Mouse (Mus musculus) cerebellum, adult 18-20 months (tissue): ENCODE data around the gene Nsf.
A peak's percentile ranks its signal among the peaks of the same experiment; 100 is the strongest.
"Not testable (repeated sequence)": the region's sequence is repeated elsewhere in the genome, so short reads cannot be mapped to it uniquely, and the experiment has no call there.

Source experiments
- DNase-seq, 2 experiments: peaks; one replicate each; pipeline ENCODE4 v3.0.0; 2021

The Nsf gene

GRCm38 (mm10) chr11:103953896-103954292 is at the start of gene Nsf:
Gene Nsf, minus strand, starts transcription at chr11:103954056.
- DNase-seq: peak; percentile 80 to 90

- DNase-seq: no peak
Measured at GRCm38 (mm10) chr11:104003397-104003796, 49.5 kb upstream of the Nsf start.

GRCm38 (mm10) chr11:104002191-104002590 is 48.3 kb upstream of the Nsf start:
- DNase-seq: no peak

GRCm38 (mm10) chr11:104001395-104001955 is 47.6 kb upstream of the Nsf start:
- DNase-seq: no peak

- no peak for DNase-seq
Measured at GRCm38 (mm10) chr11:104000667-104001394, 47.0 kb upstream of the Nsf start.

- peak; percentile 51 to 64 for DNase-seq
Measured at GRCm38 (mm10) chr11:103998737-103999136, 44.9 kb upstream of the Nsf start.

GRCm38 (mm10) chr11:103997385-103997784 is 43.5 kb upstream of the Nsf start:
- DNase-seq: peak; percentile 83 to 87

- DNase-seq: no peak
Measured at GRCm38 (mm10) chr11:103992638-103993037, 38.8 kb upstream of the Nsf start.

- not testable (repeated sequence) for DNase-seq
Measured at GRCm38 (mm10) chr11:103990049-103990557, 36.2 kb upstream of the Nsf start.

- peak; percentile 81 to 87 for DNase-seq
Measured at GRCm38 (mm10) chr11:103987423-103987822, 33.6 kb upstream of the Nsf start.

GRCm38 (mm10) chr11:103984067-103984466 is 30.2 kb upstream of the Nsf start:
- no peak for DNase-seq

- no peak for DNase-seq
Measured at GRCm38 (mm10) chr11:103981826-103982225, 28.0 kb upstream of the Nsf start.

- no peak for DNase-seq
Measured at GRCm38 (mm10) chr11:103979381-103979780, 25.5 kb upstream of the Nsf start.

- DNase-seq: no peak
Measured at GRCm38 (mm10) chr11:103970876-103971275, 17.0 kb upstream of the Nsf start.

- DNase-seq: no peak
Measured at GRCm38 (mm10) chr11:103969278-103969677, 15.4 kb upstream of the Nsf start.

- DNase-seq: peak; percentile 40 to 62
Measured at GRCm38 (mm10) chr11:103967106-103967735, 13.4 kb upstream of the Nsf start.

- DNase-seq: no peak
Measured at GRCm38 (mm10) chr11:103956866-103957265, 3.0 kb upstream of the Nsf start.

- peak; percentile 39 to 47 for DNase-seq
Measured at GRCm38 (mm10) chr11:103953032-103953895, 592 bp downstream of the Nsf start.

- DNase-seq: no peak
Measured at GRCm38 (mm10) chr11:103952635-103953031, 1.2 kb downstream of the Nsf start.

- DNase-seq: peak in 1 of 2 experiments; percentile 31
Measured at GRCm38 (mm10) chr11:103951106-103951505, 2.8 kb downstream of the Nsf start.

- DNase-seq: no peak
Measured at GRCm38 (mm10) chr11:103948952-103949351, 4.9 kb downstream of the Nsf start.

GRCm38 (mm10) chr11:103942740-103943139 is 11.1 kb downstream of the Nsf start:
- DNase-seq: no peak

GRCm38 (mm10) chr11:103941351-103941750 is 12.5 kb downstream of the Nsf start:
- DNase-seq: no peak
